Mouse (Mus musculus) midbrain, embryonic 12.5 days (tissue): ENCODE data around the gene Fgf10. TPM values are rescaled to one million over a fixed set of nuclear protein-coding genes. Genes with fewer than 3 reads are reported as not detected.

ENCODE experiments used
- ATAC-seq: fragments of 200-750 bp; cut with Nextera tagmentation; 2 replicates; pipeline ENCODE4 v1.8.0; 2017; ENCODE audit warnings: low read depth, moderate TSS enrichment, moderate library complexity; ENCODE audit not compliant: low FRiP score
- H3K27ac ChIP-seq: fragments of 300-500 bp; sonication (generic); replicated peaks from 2 replicates; pipeline ENCODE4 v1.5.1; 2016; ENCODE audit warnings: mild to moderate bottlenecking
- H3K27me3 ChIP-seq: fragments of 300-500 bp; sonication (generic); 2 replicates; pipeline ENCODE4 v1.6.1; 2016; ENCODE audit warnings: mild to moderate bottlenecking
- H3K36me3 ChIP-seq: fragments of 300-500 bp; sonication (generic); 2 replicates; pipeline ENCODE4 v1.6.1; 2016
- H3K4me1 ChIP-seq: fragments of 300-500 bp; sonication (generic); 2 replicates; pipeline ENCODE4 v1.6.1; 2016
- H3K4me2 ChIP-seq: fragments of 300-500 bp; sonication (generic); replicated peaks from 2 replicates; pipeline ENCODE4 v1.6.1; 2016; ENCODE audit warnings: mild to moderate bottlenecking, moderate library complexity
- H3K4me3 ChIP-seq: fragments of 300-500 bp; sonication (generic); 2 replicates; pipeline ENCODE4 v1.5.1; 2016; ENCODE audit warnings: mild to moderate bottlenecking
- H3K9ac ChIP-seq: fragments of 300-500 bp; sonication (generic); replicated peaks from 2 replicates; pipeline ENCODE4 v1.6.1; 2016; ENCODE audit warnings: mild to moderate bottlenecking, moderate library complexity
- H3K9me3 ChIP-seq: fragments of 300-500 bp; sonication (generic); 2 replicates; pipeline ENCODE4 v1.6.1; 2016; ENCODE audit warnings: mild to moderate bottlenecking
- WGBS: fragments of 180-500 bp; shearing (Covaris S2); methylation state at CpG from one replicate; pipeline ENCODE4 v1.1.7; 2016; 5-methylcytosine and 5-hydroxymethylcytosine counted together
- polyA plus RNA-seq: library from polyadenylated mRNA; unstranded; fragments of >200 nt; fragmentation: Nextera tagmentation; extraction: Ambion mirVana; gene quantifications from 2 replicates; pipeline ENCODE4 v1.2.1, GENCODE M21; 2016

The Fgf10 gene
- polyA plus RNA-seq, 1 experiment from 2014 or later: 0.56 TPM

DNA sequence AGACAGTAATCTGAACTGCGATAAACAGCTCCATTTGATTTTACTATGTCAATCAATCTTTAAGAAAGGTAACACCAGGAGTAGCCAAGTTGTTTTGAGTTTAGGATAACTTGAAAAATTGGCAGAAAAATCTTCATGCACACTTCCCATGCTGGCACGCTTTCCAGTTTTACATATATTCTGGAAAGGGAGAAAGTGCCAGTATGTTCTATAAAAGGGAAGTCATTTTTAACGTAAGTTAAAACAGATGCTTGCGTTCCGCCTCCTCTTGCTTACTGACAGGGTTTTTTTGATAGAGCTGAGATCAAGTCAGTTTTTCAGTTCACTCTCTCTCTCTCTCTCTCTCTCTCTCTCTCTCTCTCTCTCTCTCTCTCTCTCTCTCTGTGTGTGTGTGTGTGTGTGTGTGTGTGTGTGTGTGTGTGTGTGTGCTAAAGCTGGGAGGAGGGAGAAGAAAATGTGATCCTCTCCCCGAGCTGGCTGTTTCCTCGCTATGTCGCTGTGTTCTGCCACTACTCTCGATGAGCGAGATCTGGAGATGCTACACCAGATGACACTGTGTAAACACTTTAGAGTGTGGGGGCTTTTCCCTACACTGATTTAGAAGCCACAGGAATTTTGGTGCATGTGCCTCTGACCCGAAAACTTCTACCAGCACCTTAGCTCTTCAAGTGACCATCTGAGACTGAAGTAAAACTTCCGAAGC is 62.4 kb downstream of the Fgf10 start:
- Histone ChIP-seq H3K9ac (no peak overlapping the region), H3K4me3 (no peak overlapping the region), H3K9me3 (no peaks in the 10 kb centered on the region), H3K27ac (no peak overlapping the region), H3K4me2 (no peak overlapping the region), H3K4me1 (no peaks in the 10 kb centered on the region), H3K27me3 (no peaks in the 10 kb centered on the region), H3K36me3 (no peaks in the 10 kb centered on the region)
- ATAC-seq: no peak
- 83% methylated on average over 12 of the region's 12 CpGs for WGBS

DNA sequence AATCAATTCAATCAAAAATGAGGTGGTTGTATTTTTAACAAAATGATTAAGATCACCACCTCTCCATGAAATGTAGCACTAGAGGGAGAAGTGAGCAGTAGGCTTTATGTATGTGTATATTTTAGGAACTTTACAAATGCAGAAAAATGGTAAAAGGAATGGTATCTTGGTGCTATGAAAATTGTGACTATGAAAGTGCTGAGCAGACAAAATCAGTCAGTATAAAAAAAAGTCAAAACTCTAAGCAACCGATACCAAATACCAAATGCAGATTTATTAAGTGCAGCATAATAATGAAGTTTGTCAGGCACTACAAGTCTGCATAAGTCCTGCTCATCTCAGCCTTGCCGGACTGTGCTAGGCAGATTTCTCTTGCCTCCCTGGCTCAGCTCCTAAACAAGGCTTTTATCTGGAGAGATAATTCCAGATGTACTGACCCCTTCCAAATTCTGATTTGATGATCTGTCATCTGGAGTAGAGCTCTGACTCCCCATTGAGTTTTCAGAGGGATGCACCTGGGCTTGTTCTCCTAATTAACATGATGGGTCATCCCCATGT is 70.3 kb downstream of the Fgf10 start:
- H3K4me1 ChIP-seq: no peaks in the 10 kb centered on the region
- 91% methylated on average over 2 of the region's 2 CpGs for WGBS

DNA sequence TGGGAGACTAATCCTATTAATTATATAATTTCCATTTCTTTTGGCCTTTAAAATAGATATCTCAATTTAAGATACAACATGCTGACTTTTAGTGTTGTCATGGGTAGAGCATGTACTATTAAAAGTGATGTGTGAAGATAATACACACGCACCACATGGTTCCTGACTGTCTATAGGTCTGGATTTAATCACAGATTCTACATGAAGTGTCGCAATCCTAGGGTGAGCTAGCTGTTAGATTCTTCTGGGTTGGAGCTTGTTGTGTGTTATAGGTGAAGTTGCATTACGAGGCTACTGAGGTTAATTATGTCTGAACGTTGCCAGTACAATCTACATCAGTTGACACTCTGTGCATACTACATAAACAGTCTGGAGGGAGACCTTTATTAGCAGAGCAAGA is 73.2 kb downstream of the Fgf10 start:
- ATAC-seq: no peak
- no peak overlapping the region for H3K4me2 ChIP-seq
- H3K36me3 ChIP-seq: no peaks in the 10 kb centered on the region
- no peak overlapping the region for H3K27ac ChIP-seq
- H3K9me3 ChIP-seq: no peaks in the 10 kb centered on the region
- no peak overlapping the region for H3K9ac ChIP-seq
- WGBS: 86% methylated on average over 4 of the region's 4 CpGs
- no peaks in the 10 kb centered on the region for H3K4me1 ChIP-seq
- no peaks in the 10 kb centered on the region for H3K27me3 ChIP-seq
- no peak overlapping the region for H3K4me3 ChIP-seq

More for the DNA sequence above, 70.3 kb downstream of the Fgf10 start:
- Histone ChIP-seq H3K4me2 (no peak overlapping the region), H3K4me3 (no peak overlapping the region), H3K27me3 (no peaks in the 10 kb centered on the region), H3K9ac (no peak overlapping the region), H3K9me3 (no peaks in the 10 kb centered on the region), H3K27ac (no peak overlapping the region), H3K36me3 (no peaks in the 10 kb centered on the region)
- no peak for ATAC-seq

DNA sequence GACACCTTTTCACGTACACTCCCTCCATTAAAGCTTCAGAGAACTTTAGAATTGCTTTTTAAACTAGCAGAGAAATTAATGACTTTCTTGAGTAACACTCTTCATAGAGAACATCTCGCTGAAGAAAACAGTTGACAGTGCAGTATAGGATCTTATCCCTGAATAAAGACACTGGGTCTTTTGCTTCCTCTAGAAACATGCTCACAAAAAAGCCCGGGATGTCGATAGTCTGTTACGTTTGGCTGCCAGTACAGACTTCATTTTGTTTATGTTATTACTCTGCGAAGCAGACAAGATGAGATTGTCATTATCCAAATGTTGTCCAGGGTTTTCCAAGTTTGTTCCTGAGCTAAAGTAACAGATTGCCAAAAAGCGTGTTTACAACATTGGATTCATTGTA is 75.2 kb downstream of the Fgf10 start:
- 90% methylated on average over 7 of the region's 7 CpGs for WGBS
- Histone ChIP-seq H3K4me2 (no peak overlapping the region), H3K27me3 (no peaks in the 10 kb centered on the region), H3K4me3 (no peak overlapping the region), H3K36me3 (no peaks in the 10 kb centered on the region), H3K9me3 (no peaks in the 10 kb centered on the region), H3K27ac (no peak overlapping the region), H3K4me1 (no peaks in the 10 kb centered on the region), H3K9ac (no peak overlapping the region)
- ATAC-seq: no peak

DNA sequence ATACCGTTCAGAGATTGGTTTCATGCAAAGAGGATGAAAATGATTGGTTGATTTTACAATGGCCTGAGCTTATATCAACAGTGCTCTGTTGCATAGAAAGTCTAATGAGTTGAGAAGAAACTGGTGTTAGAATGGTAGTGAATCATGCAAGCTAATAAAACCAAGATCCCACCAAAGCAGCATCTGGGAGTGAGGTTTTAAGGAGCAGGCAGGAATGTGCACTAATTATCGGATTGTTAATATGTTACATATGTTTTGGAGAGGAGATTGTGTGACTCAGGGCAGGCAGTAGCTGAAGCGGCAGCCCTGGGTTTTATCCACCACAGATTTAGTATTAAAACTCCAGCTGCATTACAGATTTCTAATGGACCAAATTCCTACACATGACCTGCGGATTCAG is 76.8 kb downstream of the Fgf10 start:
- no peak for ATAC-seq
- no peak overlapping the region for H3K4me3 ChIP-seq
- H3K36me3 ChIP-seq: no peaks in the 10 kb centered on the region
- no peak overlapping the region for H3K27ac ChIP-seq
- H3K9me3 ChIP-seq: no peaks in the 10 kb centered on the region
- no peak overlapping the region for H3K9ac ChIP-seq
- no peaks in the 10 kb centered on the region for H3K4me1 ChIP-seq
- no peak overlapping the region for H3K4me2 ChIP-seq
- 77% methylated on average over 4 of the region's 4 CpGs for WGBS
- H3K27me3 ChIP-seq: no peaks in the 10 kb centered on the region

DNA sequence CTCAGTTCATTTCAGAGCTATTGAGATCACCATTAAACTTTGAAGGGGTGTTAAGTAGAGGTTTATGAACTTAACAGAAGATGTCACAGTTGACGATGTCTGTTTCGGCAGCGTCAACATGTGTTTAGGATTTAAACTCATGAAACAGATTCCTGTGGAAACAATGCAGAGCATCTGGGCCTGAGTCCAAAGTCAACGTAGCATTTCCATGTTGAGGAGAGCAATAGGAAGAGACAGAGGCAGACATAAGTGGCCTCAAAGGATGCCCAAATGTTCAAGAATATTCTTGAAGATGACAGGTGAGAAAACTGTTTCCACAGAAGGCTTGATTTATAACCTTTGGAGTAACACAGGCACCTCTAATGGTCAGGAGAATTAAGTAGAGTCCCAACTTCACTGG is 84.4 kb downstream of the Fgf10 start:
- Histone ChIP-seq H3K27ac (no peak overlapping the region), H3K4me2 (no peak overlapping the region), H3K4me1 (no peaks in the 10 kb centered on the region), H3K27me3 (no peaks in the 10 kb centered on the region), H3K36me3 (no peaks in the 10 kb centered on the region), H3K9me3 (no peaks in the 10 kb centered on the region), H3K9ac (no peak overlapping the region), H3K4me3 (no peak overlapping the region)
- 92% methylated on average over 4 of the region's 4 CpGs for WGBS
- no peak for ATAC-seq

DNA sequence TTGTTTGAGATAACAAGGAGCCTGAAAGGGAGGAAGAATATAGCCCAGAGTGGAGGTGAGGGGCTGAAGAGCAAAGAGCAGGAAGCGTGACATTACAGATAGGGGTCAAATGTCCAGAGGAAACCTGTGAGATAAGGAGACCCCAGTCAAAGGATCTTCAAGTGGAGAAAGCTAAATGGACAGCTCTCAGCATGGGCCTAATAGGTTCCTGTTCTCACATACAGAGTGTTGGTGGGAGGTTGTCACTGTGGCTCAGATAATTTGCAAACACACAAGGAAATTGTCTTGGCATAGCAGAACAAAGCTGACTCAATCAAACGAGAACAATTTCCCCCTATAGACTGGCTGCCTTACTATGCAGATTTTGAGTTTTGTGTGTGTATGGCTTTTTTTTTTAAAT is 89.4 kb downstream of the Fgf10 start:
- H3K9ac ChIP-seq: no peak overlapping the region
- no peak for ATAC-seq
- 20% methylated on average over 2 of the region's 2 CpGs for WGBS
- H3K27ac ChIP-seq: no peak overlapping the region
- H3K9me3 ChIP-seq: no peaks in the 10 kb centered on the region
- no peak overlapping the region for H3K4me3 ChIP-seq
- no peaks in the 10 kb centered on the region for H3K4me1 ChIP-seq
- no peaks in the 10 kb centered on the region for H3K27me3 ChIP-seq
- H3K4me2 ChIP-seq: no peak overlapping the region
- H3K36me3 ChIP-seq: no peaks in the 10 kb centered on the region

DNA sequence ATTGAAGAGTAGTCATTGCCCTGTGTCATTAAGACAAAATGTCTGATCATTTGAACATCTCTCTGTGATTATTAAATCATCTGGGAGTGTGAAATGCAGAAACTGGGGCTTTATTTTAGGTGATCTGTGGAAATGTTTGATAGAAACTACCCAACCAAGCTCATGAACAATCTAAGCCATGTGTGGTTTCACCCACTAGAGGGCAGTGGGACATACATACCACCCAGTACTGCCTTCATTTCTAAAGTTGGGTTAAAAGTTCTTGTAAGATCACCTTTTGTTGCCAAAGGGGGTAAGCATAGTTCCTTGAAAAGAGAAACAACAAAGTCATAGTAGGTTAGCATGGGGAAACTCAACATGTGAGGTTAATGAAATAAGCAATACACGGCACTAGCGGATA is 93.4 kb downstream of the Fgf10 start:
- no peaks in the 10 kb centered on the region for H3K36me3 ChIP-seq
- H3K4me2 ChIP-seq: no peak overlapping the region
- no peak overlapping the region for H3K4me3 ChIP-seq
- no peaks in the 10 kb centered on the region for H3K4me1 ChIP-seq
- no peaks in the 10 kb centered on the region for H3K27me3 ChIP-seq
- ATAC-seq: no peak
- no peaks in the 10 kb centered on the region for H3K9me3 ChIP-seq
- WGBS: 94% methylated on average over 2 of the region's 2 CpGs
- no peak overlapping the region for H3K27ac ChIP-seq
- H3K9ac ChIP-seq: no peak overlapping the region

DNA sequence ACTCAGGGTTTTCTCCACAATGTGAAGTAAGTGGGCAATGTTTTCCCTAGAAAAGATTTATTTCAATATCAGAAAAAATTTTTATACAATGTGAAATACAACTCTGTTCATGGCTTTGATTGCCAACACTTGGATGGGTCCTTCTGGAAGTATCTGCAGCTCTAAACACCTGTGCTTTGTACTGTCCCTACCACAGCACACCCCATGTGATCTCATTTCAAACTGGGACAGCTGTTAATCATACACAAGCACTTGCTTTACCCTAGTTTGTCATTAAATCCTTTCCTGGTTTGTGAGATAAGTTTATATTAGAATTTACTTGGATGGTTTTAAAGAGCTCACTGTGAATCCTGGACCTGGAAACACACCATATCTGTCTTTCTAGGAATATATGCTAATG is 102.6 kb downstream of the Fgf10 start:
- no peak for ATAC-seq
- Histone ChIP-seq H3K9me3 (no peaks in the 10 kb centered on the region), H3K27me3 (no peaks in the 10 kb centered on the region), H3K27ac (no peak overlapping the region), H3K36me3 (no peaks in the 10 kb centered on the region), H3K4me3 (no peak overlapping the region), H3K9ac (no peak overlapping the region), H3K4me2 (no peak overlapping the region), H3K4me1 (no peaks in the 10 kb centered on the region)

DNA sequence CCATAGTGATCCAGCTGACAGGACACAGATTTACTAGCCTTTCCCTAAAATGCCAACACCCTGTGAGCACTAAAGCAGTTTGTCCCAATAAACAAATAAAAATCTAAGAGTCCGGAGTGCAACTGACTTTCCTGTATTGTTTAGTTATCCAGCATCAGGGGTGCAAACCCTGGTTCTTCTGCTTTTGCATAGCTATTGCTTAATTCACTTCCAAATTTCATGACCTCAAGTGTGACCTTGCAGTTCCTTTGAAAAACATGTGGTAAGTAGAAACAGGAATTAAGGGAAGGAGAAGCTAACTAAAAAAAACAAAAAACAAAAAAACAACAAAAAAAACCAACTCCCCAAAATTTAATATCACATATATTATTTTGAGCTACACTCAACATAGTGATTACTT is 105.6 kb downstream of the Fgf10 start:
- Histone ChIP-seq H3K36me3 (no peaks in the 10 kb centered on the region), H3K4me2 (no peak overlapping the region), H3K9me3 (no peaks in the 10 kb centered on the region), H3K27ac (no peak overlapping the region), H3K4me3 (no peak overlapping the region), H3K27me3 (no peaks in the 10 kb centered on the region), H3K9ac (no peak overlapping the region), H3K4me1 (no peaks in the 10 kb centered on the region)
- no peak for ATAC-seq
- 60% methylated on average over 1 of the region's 1 CpGs for WGBS

DNA sequence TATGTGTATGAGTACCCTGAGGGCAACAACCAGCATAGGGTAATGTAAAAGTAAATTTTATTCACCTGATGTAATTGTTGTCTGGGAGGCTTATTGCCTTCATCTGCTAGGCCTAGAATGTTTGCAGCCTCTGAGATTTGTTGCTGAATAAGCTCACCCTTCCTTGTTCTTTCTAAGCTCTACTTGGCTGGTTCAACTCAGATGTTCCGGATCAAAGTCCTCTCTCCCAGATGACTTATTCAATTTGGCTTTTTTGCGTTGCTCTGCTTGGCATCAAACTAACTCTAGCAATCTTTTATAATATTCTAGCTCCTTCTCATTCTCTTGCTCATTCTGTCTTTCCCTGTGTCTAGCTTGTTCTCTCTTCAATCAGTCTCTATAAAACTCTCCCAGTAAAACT is 109.6 kb downstream of the Fgf10 start:
- Histone ChIP-seq H3K9ac (no peak overlapping the region), H3K4me2 (no peak overlapping the region), H3K27me3 (no peaks in the 10 kb centered on the region), H3K4me1 (no peaks in the 10 kb centered on the region), H3K4me3 (no peak overlapping the region), H3K9me3 (no peaks in the 10 kb centered on the region), H3K36me3 (no peaks in the 10 kb centered on the region), H3K27ac (no peak overlapping the region)
- no peak for ATAC-seq
- whole genome bisulfite sequencing: 88% methylated on average over 2 of the region's 2 CpGs

DNA sequence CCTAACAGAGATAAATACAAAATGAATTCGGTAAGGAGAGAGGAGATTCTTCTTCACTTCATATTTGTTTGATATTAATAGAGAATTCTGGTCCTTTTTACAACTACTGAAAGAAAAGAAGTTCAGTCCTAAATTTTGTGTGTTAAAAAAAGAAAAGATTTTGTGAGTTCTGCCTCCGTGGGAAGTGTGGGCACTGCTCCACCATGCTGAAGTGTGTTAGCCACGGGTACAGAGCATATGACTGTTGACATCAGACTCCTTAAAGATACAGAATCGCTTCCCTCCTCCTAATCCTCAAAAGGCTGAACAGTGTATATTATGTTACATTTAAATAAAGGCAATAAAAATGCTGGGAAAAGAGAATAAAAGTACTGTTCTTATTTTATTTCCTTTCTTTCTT is 122.2 kb downstream of the Fgf10 start:
- WGBS: 70% methylated on average over 4 of the region's 4 CpGs
- Histone ChIP-seq H3K27ac (no peak overlapping the region), H3K27me3 (no peaks in the 10 kb centered on the region), H3K9me3 (no peaks in the 10 kb centered on the region), H3K36me3 (no peaks in the 10 kb centered on the region), H3K4me1 (no peaks in the 10 kb centered on the region), H3K9ac (no peak overlapping the region), H3K4me3 (no peak overlapping the region), H3K4me2 (no peak overlapping the region)
- ATAC-seq: no peak

DNA sequence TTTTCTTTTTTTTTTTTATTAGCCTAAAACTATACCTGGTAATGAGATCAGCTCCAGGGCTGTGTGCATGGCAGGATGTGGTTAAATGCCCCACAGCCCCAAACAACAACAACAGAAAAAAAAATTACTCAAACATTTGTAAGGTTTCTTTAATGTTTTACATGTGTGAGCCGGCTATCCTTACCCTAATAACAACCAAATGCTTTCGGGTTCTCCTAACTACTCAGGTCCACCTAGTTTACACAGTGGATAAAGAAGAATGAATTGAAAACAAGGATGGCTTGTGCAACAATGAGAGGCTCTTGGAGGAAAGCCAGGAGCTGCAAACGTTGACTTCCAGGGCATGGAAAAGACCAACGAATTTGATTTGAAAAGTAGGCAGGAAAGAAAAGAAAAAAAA is 122.6 kb downstream of the Fgf10 start:
- no peaks in the 10 kb centered on the region for H3K36me3 ChIP-seq
- no peak overlapping the region for H3K9ac ChIP-seq
- WGBS: 56% methylated on average over 4 of the region's 4 CpGs
- no peaks in the 10 kb centered on the region for H3K9me3 ChIP-seq
- no peaks in the 10 kb centered on the region for H3K4me1 ChIP-seq
- H3K4me2 ChIP-seq: no peak overlapping the region
- no peak for ATAC-seq
- H3K27me3 ChIP-seq: no peaks in the 10 kb centered on the region
- H3K4me3 ChIP-seq: no peak overlapping the region
- H3K27ac ChIP-seq: no peak overlapping the region
